Mouse (Mus musculus): Measurements from ENCODE around the gene Olfr1394. TPM values are rescaled to one million over a fixed set of nuclear protein-coding genes. Genes with fewer than 3 reads are reported as not detected.

Gene Olfr1394
- not detected in 2 replicates for polyA plus RNA-seq (2015; fragmentation: Nextera tagmentation; extraction: Ambion mirVana)

DNA sequence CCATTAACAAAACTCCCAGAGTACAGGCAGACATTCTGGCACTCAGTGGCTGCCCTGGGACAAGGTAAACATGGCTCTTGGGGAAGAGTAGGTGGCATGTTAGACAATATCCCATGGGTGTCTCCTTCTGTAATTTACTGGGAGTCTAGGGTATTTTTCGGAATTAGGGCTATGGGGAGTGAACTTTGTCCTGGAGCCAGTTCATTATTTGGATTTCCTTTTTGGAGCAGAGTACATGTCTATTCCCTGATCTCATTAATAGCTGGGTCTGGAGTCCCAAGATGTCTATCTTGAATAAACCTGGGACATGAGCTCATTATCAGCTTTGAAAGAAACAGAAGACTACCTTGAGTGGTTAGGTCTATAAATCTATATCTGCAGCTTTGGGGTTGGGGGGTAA, at the start of gene Olfr1394:
TSS of gene Olfr1394 (plus strand) at position 301 of the 400 bp plus-strand sequence.
- ATAC-seq (no peak), DNase-seq (no peak)
- Histone ChIP-seq H3K9me3 (ENCODE audit: low read length) (no peaks in the 10 kb centered on the region), H3K36me3 (replicated peaks; ENCODE audit: insufficient read depth, low read length) (no peaks in the 10 kb centered on the region), H3K4me3 (ENCODE audit: low read depth, low read length) (no peak within 1 kb of the TSS), H3K9ac (replicated peaks) (no peak within 1 kb of the TSS), H3K4me2 (ENCODE audit: low read depth, low read length) (no peak within 1 kb of the TSS), H3K4me1 (ENCODE audit: insufficient read depth) (no peaks in the 10 kb centered on the region), H3K27ac (ENCODE audit: low read depth) (no peak within 1 kb of the TSS), H3K27me3 (ENCODE audit: insufficient read depth, low read length) (no peaks in the 10 kb centered on the region)
- 70% methylated on average over 1 of the region's 1 CpGs for WGBS (ENCODE audit: insufficient replicate concordance)
- TF ChIP-seq CTCF (IDR thresholded peaks at IDR 0.05; ENCODE audit: low read depth): no peak
- TF ChIP-seq EP300 (IDR thresholded peaks at IDR 0.05; ENCODE audit: low read depth): no peak

DNA sequence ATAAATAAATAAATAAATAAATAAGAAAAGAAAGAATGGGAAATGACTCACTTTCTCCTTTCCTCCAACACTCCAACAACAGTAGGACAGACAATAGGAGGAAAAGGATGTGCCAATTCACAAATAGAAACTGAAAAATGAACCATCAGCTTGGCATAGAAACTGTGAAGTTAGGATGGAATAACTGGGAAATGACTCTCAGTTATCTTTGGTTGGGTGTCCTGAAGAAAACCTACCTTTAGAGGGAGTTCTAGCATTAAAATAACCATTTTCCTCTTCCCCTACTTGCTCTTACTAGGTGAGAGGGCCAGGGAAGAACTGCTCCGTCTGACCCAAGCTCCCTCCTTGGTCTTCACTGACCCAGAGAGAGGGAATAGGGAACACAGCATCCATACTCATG, 48.4 kb upstream of the Olfr1394 start:
- peaks cover 8% of the 10 kb centered on the region for H3K4me1 ChIP-seq (ENCODE audit: insufficient read depth)
- ATAC-seq: peak; percentile 9; the same call in 1 of the 2 replicates
- WGBS (ENCODE audit: insufficient replicate concordance): 72% methylated on average over 1 of the region's 1 CpGs

DNA sequence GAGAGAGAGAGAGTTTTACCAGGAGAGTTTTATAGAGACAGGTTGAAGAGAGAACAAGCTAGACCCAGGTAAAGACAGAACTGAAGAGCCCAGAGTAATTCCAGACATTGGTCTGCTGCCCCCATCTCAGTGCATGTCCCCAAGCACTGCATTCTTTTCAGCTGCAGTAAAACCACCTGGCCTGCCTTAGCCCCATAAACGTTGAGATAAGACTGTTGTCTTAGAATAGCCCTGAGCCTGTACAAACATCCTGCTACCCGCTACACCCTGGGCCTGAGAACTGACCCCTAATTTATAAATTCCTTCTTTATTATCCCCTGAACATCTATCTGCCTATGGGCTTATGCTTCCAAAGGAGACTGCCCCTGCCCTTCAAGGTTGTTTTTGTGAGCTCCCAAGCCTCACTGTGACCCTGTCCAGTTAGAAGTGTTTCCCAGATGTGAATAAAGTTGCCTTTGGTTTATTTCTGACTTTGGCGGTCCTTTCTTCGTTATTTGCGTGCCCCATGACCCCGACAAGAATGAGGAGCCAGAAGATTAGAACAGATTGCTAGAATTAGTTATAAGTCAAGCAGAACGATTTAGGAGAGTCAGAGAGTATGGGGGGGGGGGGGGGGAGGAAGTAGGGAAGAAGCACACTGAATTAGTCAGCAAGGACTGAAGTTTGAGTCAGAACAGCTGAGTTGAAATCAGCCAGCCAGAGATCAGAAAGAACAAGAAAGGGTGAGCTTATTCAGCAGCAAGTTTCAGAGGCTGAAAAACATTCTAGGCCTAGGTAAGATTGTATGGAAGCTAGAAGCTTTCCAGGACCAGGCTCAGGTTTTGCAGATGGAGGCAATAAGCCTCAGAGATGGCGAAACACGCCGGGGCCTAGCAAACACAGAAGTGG, 46.3 kb upstream of the Olfr1394 start:
- no peaks in the 10 kb centered on the region for H3K9me3 ChIP-seq (ENCODE audit: low read length)
- ATAC-seq (no peak), DNase-seq (no peak)
- no peaks in the 10 kb centered on the region for H3K36me3 ChIP-seq (replicated peaks; ENCODE audit: insufficient read depth, low read length)
- 63% methylated on average over 10 of the region's 10 CpGs for WGBS (ENCODE audit: insufficient replicate concordance)
- no peak overlapping the region for H3K4me3 ChIP-seq (ENCODE audit: low read depth, low read length)
- no peaks in the 10 kb centered on the region for H3K27me3 ChIP-seq (ENCODE audit: insufficient read depth, low read length)
- H3K4me1 ChIP-seq (ENCODE audit: insufficient read depth): peaks cover 3% of the 10 kb centered on the region; the same call in 1 of the 2 replicates
- no peak overlapping the region for H3K9ac ChIP-seq (replicated peaks)
- TF ChIP-seq CTCF (IDR thresholded peaks at IDR 0.05; ENCODE audit: low read depth) (no peak), EP300 (IDR thresholded peaks at IDR 0.05; ENCODE audit: low read depth) (no peak)
- no peak overlapping the region for H3K4me2 ChIP-seq (ENCODE audit: low read depth, low read length)
- no peak overlapping the region for H3K27ac ChIP-seq (ENCODE audit: low read depth)

More for the DNA sequence above, 48.4 kb upstream of the Olfr1394 start:
- H3K9me3 ChIP-seq (ENCODE audit: low read length): no peaks in the 10 kb centered on the region
- no peaks in the 10 kb centered on the region for H3K27me3 ChIP-seq (ENCODE audit: insufficient read depth, low read length)
- H3K36me3 ChIP-seq (replicated peaks; ENCODE audit: insufficient read depth, low read length): no peaks in the 10 kb centered on the region
- H3K4me3 ChIP-seq (ENCODE audit: low read depth, low read length): no peak overlapping the region
- TF ChIP-seq EP300 (IDR thresholded peaks at IDR 0.05; ENCODE audit: low read depth): 0 out of 2 replicates have a peak, but pooled peaks have one; percentile 31
- TF ChIP-seq CTCF (IDR thresholded peaks at IDR 0.05; ENCODE audit: low read depth): no peak
- H3K4me2 ChIP-seq (ENCODE audit: low read depth, low read length): no peak overlapping the region
- no peak for DNase-seq
- no peak overlapping the region for H3K27ac ChIP-seq (ENCODE audit: low read depth)
- no peak overlapping the region for H3K9ac ChIP-seq (replicated peaks)

DNA sequence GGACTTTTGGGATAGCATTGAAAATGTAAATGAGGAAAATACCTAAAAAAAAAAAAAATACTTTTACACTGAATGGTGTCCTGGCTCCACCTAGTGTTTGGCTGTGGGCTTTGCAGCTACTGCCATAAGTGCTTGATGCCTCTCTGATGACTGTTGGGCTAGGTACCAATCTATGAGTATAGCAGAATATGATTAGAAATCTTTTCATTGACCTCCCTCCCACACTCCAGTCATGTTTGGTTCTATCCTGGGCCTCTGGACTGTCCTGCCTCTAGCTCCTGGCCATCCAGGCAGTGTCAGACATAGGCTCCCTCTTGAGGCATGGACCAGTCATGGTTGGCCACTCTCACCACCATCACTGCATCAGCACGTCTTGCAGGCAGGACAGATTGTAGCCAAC, 45.3 kb upstream of the Olfr1394 start:
- Histone ChIP-seq H3K9ac (replicated peaks) (no peak overlapping the region), H3K4me2 (ENCODE audit: low read depth, low read length) (no peak overlapping the region), H3K4me3 (ENCODE audit: low read depth, low read length) (no peak overlapping the region), H3K4me1 (ENCODE audit: insufficient read depth) (no peaks in the 10 kb centered on the region), H3K9me3 (ENCODE audit: low read length) (no peaks in the 10 kb centered on the region), H3K27me3 (ENCODE audit: insufficient read depth, low read length) (no peaks in the 10 kb centered on the region), H3K36me3 (replicated peaks; ENCODE audit: insufficient read depth, low read length) (no peaks in the 10 kb centered on the region), H3K27ac (ENCODE audit: low read depth) (no peak overlapping the region)
- ATAC-seq: no peak
- TF ChIP-seq EP300 (IDR thresholded peaks at IDR 0.05; ENCODE audit: low read depth) (no peak), CTCF (IDR thresholded peaks at IDR 0.05; ENCODE audit: low read depth) (peak; percentile 78)
- WGBS (ENCODE audit: insufficient replicate concordance): 19% methylated on average over 1 of the region's 1 CpGs
- peak; percentile 61 for DNase-seq

DNA sequence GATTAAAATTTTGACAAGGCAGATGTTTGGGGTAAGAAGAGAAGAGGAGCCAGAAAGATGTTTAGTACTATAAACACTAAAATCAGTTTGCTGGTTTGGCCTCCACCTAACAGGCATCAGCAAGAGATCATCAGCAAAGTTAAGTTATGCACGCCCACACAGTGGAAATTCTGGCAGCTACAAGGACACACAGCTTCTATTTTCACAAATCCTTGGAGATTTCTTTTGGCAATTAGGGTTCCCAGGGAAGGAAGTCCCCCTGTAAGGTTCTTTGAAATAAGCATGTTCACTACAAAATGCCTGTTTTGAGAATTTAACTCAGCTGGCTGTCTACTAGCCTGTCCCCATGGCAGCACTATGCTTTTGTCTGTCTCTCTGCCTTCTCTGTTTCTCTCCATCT, 43.2 kb upstream of the Olfr1394 start:
- ATAC-seq (no peak), DNase-seq (no peak)
- 60% methylated on average over 1 of the region's 1 CpGs for WGBS (ENCODE audit: insufficient replicate concordance)
- Histone ChIP-seq H3K27me3 (ENCODE audit: insufficient read depth, low read length) (no peaks in the 10 kb centered on the region), H3K4me2 (ENCODE audit: low read depth, low read length) (no peak overlapping the region), H3K4me1 (ENCODE audit: insufficient read depth) (no peaks in the 10 kb centered on the region), H3K27ac (ENCODE audit: low read depth) (no peak overlapping the region), H3K4me3 (ENCODE audit: low read depth, low read length) (no peak overlapping the region), H3K9me3 (ENCODE audit: low read length) (no peaks in the 10 kb centered on the region), H3K9ac (replicated peaks) (no peak overlapping the region), H3K36me3 (replicated peaks; ENCODE audit: insufficient read depth, low read length) (no peaks in the 10 kb centered on the region)
- TF ChIP-seq EP300 (IDR thresholded peaks at IDR 0.05; ENCODE audit: low read depth) (no peak), CTCF (IDR thresholded peaks at IDR 0.05; ENCODE audit: low read depth) (no peak)

DNA sequence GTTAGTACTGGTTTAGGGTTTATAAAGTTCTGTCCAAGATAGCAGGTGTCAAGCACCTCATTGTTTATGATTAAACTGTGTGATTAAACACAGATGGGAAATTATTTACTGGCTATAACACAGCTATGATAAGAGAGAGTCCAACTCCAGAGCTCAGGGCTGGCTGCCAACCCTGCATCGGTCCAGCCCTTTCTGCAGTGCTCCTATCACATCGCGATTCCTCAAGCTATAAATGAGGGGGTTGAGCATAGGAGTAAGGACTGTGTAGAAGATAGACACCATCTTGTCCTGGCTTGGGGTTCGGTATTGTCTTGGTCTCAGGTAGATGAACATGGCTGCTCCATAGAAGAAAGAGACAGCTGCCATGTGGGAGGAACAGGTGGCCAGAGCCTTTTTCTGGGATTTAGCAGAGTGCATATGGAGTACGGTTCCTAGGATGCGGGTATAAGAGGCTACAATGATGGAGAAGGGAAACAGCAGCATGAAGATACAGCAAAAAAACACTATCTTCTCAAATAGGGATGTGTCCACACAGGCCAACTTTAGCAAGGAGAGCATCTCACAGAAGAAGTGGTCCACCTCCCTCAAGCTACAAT, 41.5 kb upstream of the Olfr1394 start:
- TF ChIP-seq CTCF (IDR thresholded peaks at IDR 0.05; ENCODE audit: low read depth): no peak
- no peak for TF ChIP-seq EP300 (IDR thresholded peaks at IDR 0.05; ENCODE audit: low read depth)
- Histone ChIP-seq H3K27me3 (ENCODE audit: insufficient read depth, low read length) (no peaks in the 10 kb centered on the region), H3K27ac (ENCODE audit: low read depth) (no peak overlapping the region), H3K9ac (replicated peaks) (no peak overlapping the region), H3K36me3 (replicated peaks; ENCODE audit: insufficient read depth, low read length) (no peaks in the 10 kb centered on the region), H3K9me3 (ENCODE audit: low read length) (no peaks in the 10 kb centered on the region), H3K4me1 (ENCODE audit: insufficient read depth) (no peaks in the 10 kb centered on the region), H3K4me2 (ENCODE audit: low read depth, low read length) (no peak overlapping the region), H3K4me3 (ENCODE audit: low read depth, low read length) (no peak overlapping the region)
- 75% methylated on average over 6 of the region's 6 CpGs for WGBS (ENCODE audit: insufficient replicate concordance)
- no peak for DNase-seq
- no peak for ATAC-seq
